Mouse (Mus musculus): ENCODE measurements around the gene Gcfc2. TPM values are rescaled to one million over a fixed set of nuclear protein-coding genes. Genes with fewer than 3 reads are reported as not detected.
A peak's percentile ranks its signal among the peaks of the same experiment; 100 is the strongest.

The Gcfc2 gene
- polyA plus RNA-seq, 1 experiment from 2014 or later = 15.7 TPM

DNA sequence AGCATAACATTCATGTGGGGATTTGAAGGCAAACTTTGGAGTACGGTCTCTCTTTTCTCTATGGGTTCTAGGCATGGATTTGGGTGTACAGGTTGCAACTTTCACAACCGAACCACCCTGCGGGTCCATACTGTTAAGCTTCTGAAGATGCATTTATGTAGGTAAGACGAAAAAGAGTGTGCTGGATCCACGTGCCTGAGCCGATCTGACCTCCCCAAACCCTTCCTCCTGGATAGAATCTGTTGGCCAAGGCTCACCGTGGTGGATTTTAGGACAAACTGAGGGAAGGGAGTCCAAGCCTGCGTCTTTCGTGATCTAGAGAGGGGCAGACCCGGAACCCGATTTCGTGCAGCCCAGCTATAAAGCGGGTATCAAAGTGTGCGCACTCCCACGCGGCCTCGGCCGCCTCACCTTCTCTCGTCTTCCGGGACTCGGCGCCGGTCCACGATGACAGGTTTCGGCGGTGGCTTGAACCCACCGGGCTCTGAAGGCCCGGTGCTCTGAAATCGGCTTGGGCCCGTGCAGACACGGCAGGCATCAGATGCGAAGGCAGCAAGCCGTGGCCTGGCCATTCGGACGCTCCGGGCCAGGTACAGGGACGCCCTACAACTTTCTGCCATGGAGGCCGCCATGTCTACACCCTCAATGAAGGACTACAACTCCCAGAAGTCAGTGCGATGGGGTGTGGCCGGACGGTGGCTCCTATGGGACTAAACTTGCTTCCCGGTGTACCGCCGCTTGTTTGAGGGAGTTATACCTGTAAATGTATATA lies 42.0 kb downstream of the Gcfc2 start, which contains the start of gene Mrpl19:
TSS of gene Mrpl19 (minus strand) at position 663 of the 772 bp plus-strand sequence.
- WGBS = under 1% methylated on average over 44 of the region's 44 CpGs
- Histone ChIP-seq H3K9me3 (ENCODE audit: control insufficient read depth, low read length) (no peaks in the 10 kb centered on the region), H3K27me3 (ENCODE audit: control insufficient read depth, insufficient read depth, low read length) (no peaks in the 10 kb centered on the region), H3K27ac (ENCODE audit: low read depth, low read length) (no peak within 1 kb of the TSS), H3K9ac (ENCODE audit: low read depth, low read length) (peak within 1 kb of the TSS; percentile 71), H3K4me1 (ENCODE audit: control insufficient read depth, insufficient read depth, low read length) (no peaks in the 10 kb centered on the region; the same call in 1 of the 2 replicates), H3K4me3 (ENCODE audit: low read length) (peak within 1 kb of the TSS; percentile 80), H3K36me3 (ENCODE audit: control insufficient read depth, insufficient read depth, low read length) (peaks cover 32% of the 10 kb centered on the region), H3K4me2 (replicated peaks; ENCODE audit: low read depth, low read length) (peak within 1 kb of the TSS; percentile 54)
- ATAC-seq (ENCODE audit: low FRiP score, low TSS enrichment) = peak; percentile 96

DNA sequence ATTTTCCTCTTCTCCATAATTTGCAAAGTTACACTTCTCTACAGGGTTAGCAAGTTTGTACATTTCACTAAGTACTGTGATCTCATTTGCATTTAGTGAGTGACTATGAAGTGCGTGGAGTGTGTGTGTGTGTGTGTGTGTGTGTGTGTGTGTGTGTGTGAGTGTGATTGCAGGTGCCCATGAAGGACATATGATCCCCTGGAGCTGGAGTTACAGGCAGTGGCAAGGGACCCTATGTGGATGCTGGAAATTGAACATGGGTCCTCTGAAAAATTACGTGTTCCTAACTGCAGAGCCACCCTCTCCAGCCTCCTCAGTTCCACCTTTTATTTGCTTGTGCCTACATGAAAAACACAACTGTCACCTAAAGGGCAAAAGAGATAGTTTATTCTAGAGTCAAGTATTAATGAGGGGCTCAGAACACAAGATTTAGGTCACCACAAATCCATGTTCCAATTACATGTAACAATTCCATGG lies 42.6 kb downstream of the Gcfc2 start:
- peak overlapping the region; percentile 80 for H3K4me3 ChIP-seq (ENCODE audit: low read length)
- H3K4me2 ChIP-seq (replicated peaks; ENCODE audit: low read depth, low read length) = peak overlapping the region; percentile 54
- H3K36me3 ChIP-seq (ENCODE audit: control insufficient read depth, insufficient read depth, low read length) = peaks cover 26% of the 10 kb centered on the region
- no peaks in the 10 kb centered on the region for H3K9me3 ChIP-seq (ENCODE audit: control insufficient read depth, low read length)
- H3K27me3 ChIP-seq (ENCODE audit: control insufficient read depth, insufficient read depth, low read length) = no peaks in the 10 kb centered on the region
- H3K4me1 ChIP-seq (ENCODE audit: control insufficient read depth, insufficient read depth, low read length) = no peaks in the 10 kb centered on the region; the same call in 1 of the 2 replicates
- peak; percentile 70 for ATAC-seq (ENCODE audit: low FRiP score, low TSS enrichment)
- H3K27ac ChIP-seq (ENCODE audit: low read depth, low read length) = no peak overlapping the region
- peak overlapping the region; percentile 71; the same call in 1 of the 2 replicates for H3K9ac ChIP-seq (ENCODE audit: low read depth, low read length)
- WGBS = 36% methylated on average over 2 of the region's 2 CpGs

DNA sequence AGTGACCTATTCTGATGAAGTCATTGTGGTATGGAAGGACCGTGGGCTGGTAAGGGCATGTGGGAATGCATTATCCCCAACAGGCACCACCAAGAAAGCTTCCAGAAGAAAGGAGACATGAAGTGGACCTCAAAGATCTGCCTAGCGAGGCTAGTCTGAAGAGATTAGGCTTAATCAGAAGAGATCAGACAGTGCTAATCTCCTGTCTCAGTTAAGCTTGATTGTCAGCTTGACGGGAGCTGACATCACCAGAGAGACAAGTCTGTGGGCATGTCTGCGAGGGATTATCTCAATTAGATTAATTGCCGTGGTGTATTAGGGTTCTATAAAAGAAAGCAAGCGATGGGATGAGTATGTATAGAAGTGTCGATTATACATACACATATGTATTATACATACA lies 47.7 kb downstream of the Gcfc2 start:
- Histone ChIP-seq H3K9ac (ENCODE audit: low read depth, low read length) (no peak overlapping the region), H3K9me3 (ENCODE audit: control insufficient read depth, low read length) (no peaks in the 10 kb centered on the region), H3K4me3 (ENCODE audit: low read length) (no peak overlapping the region), H3K4me2 (replicated peaks; ENCODE audit: low read depth, low read length) (no peak overlapping the region), H3K4me1 (ENCODE audit: control insufficient read depth, insufficient read depth, low read length) (no peaks in the 10 kb centered on the region), H3K27ac (ENCODE audit: low read depth, low read length) (no peak overlapping the region), H3K36me3 (ENCODE audit: control insufficient read depth, insufficient read depth, low read length) (no peaks in the 10 kb centered on the region), H3K27me3 (ENCODE audit: control insufficient read depth, insufficient read depth, low read length) (no peaks in the 10 kb centered on the region)
- WGBS = 90% methylated on average over 7 of the region's 7 CpGs
- no peak for ATAC-seq (ENCODE audit: low FRiP score, low TSS enrichment)

DNA sequence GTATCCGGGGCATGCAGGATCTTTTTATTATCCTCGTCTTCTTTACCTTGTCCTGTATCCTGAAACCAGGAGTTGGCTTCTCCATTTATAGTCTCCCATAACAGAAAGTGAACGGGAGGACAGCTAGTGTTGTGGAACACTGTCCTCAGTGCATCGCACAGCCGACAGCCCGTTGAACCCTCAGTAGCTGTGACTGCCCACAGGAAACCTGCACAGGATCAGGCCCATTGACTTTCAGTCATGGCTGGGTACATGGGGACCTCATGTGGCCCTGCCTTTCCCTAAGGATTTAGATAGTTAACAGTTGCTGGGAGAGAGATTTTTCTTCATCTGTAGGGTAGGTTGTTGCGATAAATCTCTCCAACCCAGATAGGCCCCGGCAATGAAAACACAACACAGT lies 49.1 kb downstream of the Gcfc2 start:
- no peaks in the 10 kb centered on the region for H3K9me3 ChIP-seq (ENCODE audit: control insufficient read depth, low read length)
- H3K27ac ChIP-seq (ENCODE audit: low read depth, low read length) = no peak overlapping the region
- no peak overlapping the region for H3K4me2 ChIP-seq (replicated peaks; ENCODE audit: low read depth, low read length)
- no peak overlapping the region for H3K9ac ChIP-seq (ENCODE audit: low read depth, low read length)
- no peak overlapping the region for H3K4me3 ChIP-seq (ENCODE audit: low read length)
- no peaks in the 10 kb centered on the region for H3K4me1 ChIP-seq (ENCODE audit: control insufficient read depth, insufficient read depth, low read length)
- H3K36me3 ChIP-seq (ENCODE audit: control insufficient read depth, insufficient read depth, low read length) = no peaks in the 10 kb centered on the region
- 55% methylated on average over 8 of the region's 8 CpGs for WGBS
- no peak for ATAC-seq (ENCODE audit: low FRiP score, low TSS enrichment)
- no peaks in the 10 kb centered on the region for H3K27me3 ChIP-seq (ENCODE audit: control insufficient read depth, insufficient read depth, low read length)

DNA sequence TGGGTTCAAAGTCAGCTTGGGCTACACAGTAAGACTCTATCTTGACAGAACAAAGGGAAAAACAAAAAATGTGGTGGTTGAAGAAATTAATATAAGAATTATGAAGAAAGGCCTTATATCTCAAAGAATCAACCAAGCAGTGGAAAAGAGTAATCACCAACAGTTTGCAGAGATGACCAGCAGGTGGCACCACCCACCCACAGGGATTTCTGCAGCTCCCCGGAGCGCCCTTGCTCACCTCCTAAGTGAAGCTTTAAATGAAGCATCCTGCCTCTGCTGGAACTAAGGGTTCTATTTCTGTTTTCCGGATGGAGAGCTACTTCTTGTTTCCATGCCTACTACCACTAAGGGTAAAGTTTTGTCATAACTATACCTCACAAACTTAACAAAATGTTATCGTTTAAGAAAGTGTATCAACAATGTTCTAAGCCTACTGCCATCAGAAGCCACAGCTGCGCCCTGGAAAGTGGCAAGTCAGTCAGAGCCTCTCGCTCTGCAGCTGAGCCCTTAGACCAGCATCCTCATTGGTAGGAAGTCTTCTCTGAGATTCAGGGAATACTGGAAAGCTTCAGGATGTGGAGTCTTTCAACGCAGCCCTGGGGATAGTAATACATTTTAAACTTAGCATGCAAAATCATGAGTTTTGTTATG lies 52.6 kb downstream of the Gcfc2 start:
- H3K4me3 ChIP-seq (ENCODE audit: low read length) = no peak overlapping the region
- no peaks in the 10 kb centered on the region for H3K27me3 ChIP-seq (ENCODE audit: control insufficient read depth, insufficient read depth, low read length)
- ATAC-seq (ENCODE audit: low FRiP score, low TSS enrichment) = peak; percentile 51; the same call in 1 of the 2 replicates
- no peak overlapping the region for H3K4me2 ChIP-seq (replicated peaks; ENCODE audit: low read depth, low read length)
- 42% methylated on average over 7 of the region's 7 CpGs for WGBS
- no peaks in the 10 kb centered on the region for H3K4me1 ChIP-seq (ENCODE audit: control insufficient read depth, insufficient read depth, low read length)
- H3K27ac ChIP-seq (ENCODE audit: low read depth, low read length) = no peak overlapping the region
- H3K36me3 ChIP-seq (ENCODE audit: control insufficient read depth, insufficient read depth, low read length) = no peaks in the 10 kb centered on the region
- H3K9ac ChIP-seq (ENCODE audit: low read depth, low read length) = no peak overlapping the region
- H3K9me3 ChIP-seq (ENCODE audit: control insufficient read depth, low read length) = no peaks in the 10 kb centered on the region

DNA sequence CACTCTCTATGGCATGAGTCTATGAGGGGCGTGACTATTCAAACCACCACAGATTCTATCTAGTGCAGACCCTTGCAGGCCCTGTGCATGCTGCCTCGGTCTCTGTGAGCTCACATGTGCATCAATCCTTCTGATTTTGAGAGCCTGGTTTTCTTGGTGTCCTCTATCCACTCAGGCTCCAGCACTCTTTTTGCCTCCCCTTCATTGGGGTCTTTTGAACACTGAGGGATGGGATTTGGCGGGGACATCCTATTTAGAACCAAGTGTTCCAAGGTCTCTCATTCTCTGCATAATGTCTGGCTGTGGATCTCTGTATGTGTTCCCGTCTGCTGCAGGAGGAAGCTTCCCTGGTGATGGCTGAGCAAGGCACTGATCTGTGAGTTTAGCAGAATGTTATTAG lies 55.8 kb downstream of the Gcfc2 start:
- no peak overlapping the region for H3K27ac ChIP-seq (ENCODE audit: low read depth, low read length)
- 92% methylated on average over 4 of the region's 4 CpGs for WGBS
- no peak overlapping the region for H3K4me3 ChIP-seq (ENCODE audit: low read length)
- H3K4me2 ChIP-seq (replicated peaks; ENCODE audit: low read depth, low read length) = no peak overlapping the region
- no peaks in the 10 kb centered on the region for H3K36me3 ChIP-seq (ENCODE audit: control insufficient read depth, insufficient read depth, low read length)
- no peak overlapping the region for H3K9ac ChIP-seq (ENCODE audit: low read depth, low read length)
- H3K27me3 ChIP-seq (ENCODE audit: control insufficient read depth, insufficient read depth, low read length) = no peaks in the 10 kb centered on the region
- no peaks in the 10 kb centered on the region for H3K9me3 ChIP-seq (ENCODE audit: control insufficient read depth, low read length)
- no peaks in the 10 kb centered on the region for H3K4me1 ChIP-seq (ENCODE audit: control insufficient read depth, insufficient read depth, low read length)
- no peak for ATAC-seq (ENCODE audit: low FRiP score, low TSS enrichment)

DNA sequence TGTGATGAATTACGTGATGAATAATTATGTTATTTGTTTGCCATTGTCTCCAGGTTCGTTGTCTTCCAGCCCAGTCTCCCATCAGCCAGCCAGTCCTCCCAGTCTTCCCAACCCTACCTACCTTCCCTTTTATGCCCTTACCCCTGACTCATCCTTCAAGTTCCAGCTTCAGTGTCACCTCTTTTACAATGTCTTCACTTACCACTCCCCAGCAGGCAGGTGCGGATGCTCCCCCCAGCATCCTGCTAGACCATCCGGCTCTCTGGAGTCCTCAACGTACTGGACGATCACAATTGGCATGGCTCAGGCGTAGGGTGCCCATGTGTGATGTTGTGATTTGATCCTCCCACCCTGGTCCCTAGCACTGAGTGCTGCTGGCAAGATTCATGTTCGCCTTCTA lies 62.7 kb downstream of the Gcfc2 start:
- Histone ChIP-seq H3K27me3 (ENCODE audit: control insufficient read depth, insufficient read depth, low read length) (no peaks in the 10 kb centered on the region), H3K36me3 (ENCODE audit: control insufficient read depth, insufficient read depth, low read length) (no peaks in the 10 kb centered on the region), H3K4me1 (ENCODE audit: control insufficient read depth, insufficient read depth, low read length) (0 out of 2 replicates have a peak, but pooled peaks cover 2% of the 10 kb centered on the region), H3K9ac (ENCODE audit: low read depth, low read length) (no peak overlapping the region), H3K4me2 (replicated peaks; ENCODE audit: low read depth, low read length) (no peak overlapping the region), H3K9me3 (ENCODE audit: control insufficient read depth, low read length) (no peaks in the 10 kb centered on the region), H3K4me3 (ENCODE audit: low read length) (no peak overlapping the region), H3K27ac (ENCODE audit: low read depth, low read length) (no peak overlapping the region)
- 84% methylated on average over 8 of the region's 8 CpGs for WGBS
- ATAC-seq (ENCODE audit: low FRiP score, low TSS enrichment) = no peak

DNA sequence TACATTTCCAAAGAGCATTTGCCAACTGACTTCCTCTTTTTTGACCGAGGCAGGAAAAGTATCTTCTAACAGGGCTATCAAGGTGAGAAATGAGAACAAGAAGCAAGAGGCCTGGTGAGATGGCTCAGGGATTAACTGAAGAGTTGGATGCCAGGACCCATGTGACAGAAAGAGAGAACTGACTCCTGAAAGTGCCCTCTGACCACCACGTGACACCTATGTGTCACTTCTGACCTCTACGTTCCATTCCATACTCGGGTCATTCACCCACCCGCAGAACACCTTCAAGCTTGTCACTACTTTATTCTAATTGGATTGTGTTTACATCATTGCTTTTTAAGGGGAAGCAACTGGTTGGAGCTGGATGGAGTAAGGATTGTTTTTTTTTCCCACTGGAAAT lies 63.1 kb downstream of the Gcfc2 start:
- no peak for ATAC-seq (ENCODE audit: low FRiP score, low TSS enrichment)

DNA sequence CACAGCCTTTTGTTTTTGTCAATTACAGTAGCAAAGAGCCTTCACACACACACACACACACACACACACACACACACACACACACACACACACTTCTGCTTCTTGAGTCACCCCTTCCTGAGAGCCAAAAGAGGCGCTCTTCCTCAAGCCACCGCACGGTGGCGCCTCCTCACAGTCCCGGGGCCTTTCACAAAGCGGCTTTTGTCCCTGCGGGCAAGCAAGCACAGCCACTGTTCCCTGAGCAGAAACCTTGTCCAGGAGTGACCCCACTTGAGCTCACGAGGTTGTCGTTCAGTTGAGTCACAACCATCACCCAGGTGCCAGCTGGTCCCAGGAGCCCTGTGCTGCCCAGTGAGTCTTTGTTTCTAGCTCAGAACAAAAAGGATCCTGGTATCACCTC lies 63.5 kb downstream of the Gcfc2 start:
- no peaks in the 10 kb centered on the region for H3K36me3 ChIP-seq (ENCODE audit: control insufficient read depth, insufficient read depth, low read length)
- H3K4me2 ChIP-seq (replicated peaks; ENCODE audit: low read depth, low read length) = no peak overlapping the region
- peak; percentile 76 for ATAC-seq (ENCODE audit: low FRiP score, low TSS enrichment)
- H3K9me3 ChIP-seq (ENCODE audit: control insufficient read depth, low read length) = no peaks in the 10 kb centered on the region
- no peak overlapping the region for H3K4me3 ChIP-seq (ENCODE audit: low read length)
- no peaks in the 10 kb centered on the region for H3K27me3 ChIP-seq (ENCODE audit: control insufficient read depth, insufficient read depth, low read length)
- H3K9ac ChIP-seq (ENCODE audit: low read depth, low read length) = peak overlapping the region; percentile 28; the same call in 1 of the 2 replicates
- H3K4me1 ChIP-seq (ENCODE audit: control insufficient read depth, insufficient read depth, low read length) = 0 out of 2 replicates have a peak, but pooled peaks cover 2% of the 10 kb centered on the region
- 0 out of 2 replicates have a peak overlapping the region, but pooled peaks have one; percentile 30 for H3K27ac ChIP-seq (ENCODE audit: low read depth, low read length)
- 2% methylated on average over 9 of the region's 9 CpGs for WGBS

More for the DNA sequence above, 63.1 kb downstream of the Gcfc2 start:
- H3K27me3 ChIP-seq (ENCODE audit: control insufficient read depth, insufficient read depth, low read length) = no peaks in the 10 kb centered on the region
- 0 out of 2 replicates have a peak, but pooled peaks cover 2% of the 10 kb centered on the region for H3K4me1 ChIP-seq (ENCODE audit: control insufficient read depth, insufficient read depth, low read length)
- H3K27ac ChIP-seq (ENCODE audit: low read depth, low read length) = no peak overlapping the region
- H3K36me3 ChIP-seq (ENCODE audit: control insufficient read depth, insufficient read depth, low read length) = no peaks in the 10 kb centered on the region
- whole genome bisulfite sequencing = 39% methylated on average over 5 of the region's 5 CpGs
- no peak overlapping the region for H3K4me3 ChIP-seq (ENCODE audit: low read length)
- no peak overlapping the region for H3K4me2 ChIP-seq (replicated peaks; ENCODE audit: low read depth, low read length)
- H3K9ac ChIP-seq (ENCODE audit: low read depth, low read length) = no peak overlapping the region
- H3K9me3 ChIP-seq (ENCODE audit: control insufficient read depth, low read length) = no peaks in the 10 kb centered on the region

Data from kidney, embryonic 14.5 days (tissue).